Mouse (Mus musculus) C3H10T1/2 (cell line): Measurements from ENCODE around the gene Dimt1. TPM values are rescaled to one million over a fixed set of nuclear protein-coding genes. Genes with fewer than 3 reads are reported as not detected.

Source experiments
- polyA plus RNA-seq, 2 experiments: library from polyadenylated mRNA; unstranded; fragments of >200 nt; fragmentation: generic; extraction: Trizol; gene quantifications; one replicate each; pipeline ENCODE4 v1.2.1; 2012; ENCODE audit warnings: missing spikeins in 2 of 2

The Dimt1 gene
- 1 to 10 TPM; 2.3 to 5.1 TPM for polyA plus RNA-seq

GRCm38 (mm10) chr13:106946594-106947540 lies at the start of gene Dimt1:
Dimt1 (plus strand) TSS chr13:106947127.

GRCm38 (mm10) chr13:106936256-106937137 lies 10.4 kb upstream of the Dimt1 start, which contains the start of gene Ipo11:
Ipo11 (minus strand) TSS chr13:106936958.

Other genes with a start within 250 kb of the Dimt1 start
- 10 to 100 TPM in 1 of 2 experiments, 1 to 10 TPM in 1; 2.4 to 10.0 TPM for gene Ipo11, start 10.2 kb upstream of the Dimt1 start, polyA plus RNA-seq
- gene Kif2a, start 75.0 kb downstream of the Dimt1 start, polyA plus RNA-seq: 1 to 10 TPM; 1.9 to 9.5 TPM